Mouse (Mus musculus): ENCODE data around the gene Gp9. TPM values are rescaled to one million over a fixed set of nuclear protein-coding genes. Genes with fewer than 3 reads are reported as not detected.

The Gp9 gene
- total and polyA plus RNA-seq, 2 experiments from 2014 or later, result not detected

- Histone ChIP-seq H3K9ac (replicated peaks; ENCODE audit: low read length, poor library complexity, severe bottlenecking) (0 out of 2 replicates have a peak overlapping the region, but pooled peaks have one; percentile 33), H3K36me3 (ENCODE audit: insufficient read depth, low read length) (no peaks in the 10 kb centered on the region), H3K9me3 (ENCODE audit: low read length) (no peaks in the 10 kb centered on the region), H3K4me3 (ENCODE audit: low read depth, low read length) (peak overlapping the region; percentile 53), H3K4me2 (ENCODE audit: low read depth, low read length, poor library complexity, severe bottlenecking) (peak overlapping the region; percentile 95), H3K4me1 (ENCODE audit: insufficient read depth, low read length) (peaks cover 8% of the 10 kb centered on the region; the same call in 1 of the 2 replicates), H3K27me3 (ENCODE audit: insufficient read depth, low read length) (peaks cover 3% of the 10 kb centered on the region; the same call in 1 of the 2 replicates), H3K27ac (ENCODE audit: low read depth, low read length) (no peak overlapping the region)
- 3% methylated on average over 49 of the region's 53 CpGs for WGBS
- ATAC-seq (ENCODE audit: low FRiP score), result peak; percentile 54
- TF ChIP-seq CTCF (IDR thresholded peaks at IDR 0.05), result no peak
- peak; percentile 56 for DNase-seq (ENCODE audit: low spot score)
These were observed 45.5 kb upstream of the Gp9 start for GRCm38 (mm10) chr6:87732151-87733011.

- peaks cover 8% of the 10 kb centered on the region; the same call in 1 of the 2 replicates for H3K4me1 ChIP-seq (ENCODE audit: insufficient read depth, low read length)
- H3K27me3 ChIP-seq (ENCODE audit: insufficient read depth, low read length), result peaks cover 3% of the 10 kb centered on the region; the same call in 1 of the 2 replicates
- DNase-seq (ENCODE audit: low spot score), result peak; percentile 57
- H3K4me2 ChIP-seq (ENCODE audit: low read depth, low read length, poor library complexity, severe bottlenecking), result peak overlapping the region; percentile 95
- H3K9me3 ChIP-seq (ENCODE audit: low read length), result no peaks in the 10 kb centered on the region
- peak overlapping the region; percentile 53 for H3K4me3 ChIP-seq (ENCODE audit: low read depth, low read length)
- 0 out of 2 replicates have a peak overlapping the region, but pooled peaks have one; percentile 33 for H3K9ac ChIP-seq (replicated peaks; ENCODE audit: low read length, poor library complexity, severe bottlenecking)
- no peak for ATAC-seq (ENCODE audit: low FRiP score)
- 29% methylated on average over 14 of the region's 14 CpGs for WGBS
- no peaks in the 10 kb centered on the region for H3K36me3 ChIP-seq (ENCODE audit: insufficient read depth, low read length)
- no peak overlapping the region for H3K27ac ChIP-seq (ENCODE audit: low read depth, low read length)
- TF ChIP-seq CTCF (IDR thresholded peaks at IDR 0.05), result no peak
These were observed 44.5 kb upstream of the Gp9 start for GRCm38 (mm10) chr6:87733131-87733930.

GRCm38 (mm10) chr6:87734136-87734535 is 43.7 kb upstream of the Gp9 start:
- DNase-seq (ENCODE audit: low spot score), result no peak
- ATAC-seq (ENCODE audit: low FRiP score), result no peak
- no peak overlapping the region for H3K4me3 ChIP-seq (ENCODE audit: low read depth, low read length)
- WGBS, result 67% methylated on average over 5 of the region's 5 CpGs
- H3K9me3 ChIP-seq (ENCODE audit: low read length), result no peaks in the 10 kb centered on the region
- H3K4me2 ChIP-seq (ENCODE audit: low read depth, low read length, poor library complexity, severe bottlenecking), result no peak overlapping the region
- H3K4me1 ChIP-seq (ENCODE audit: insufficient read depth, low read length), result peaks cover 8% of the 10 kb centered on the region; the same call in 1 of the 2 replicates
- no peak overlapping the region for H3K9ac ChIP-seq (replicated peaks; ENCODE audit: low read length, poor library complexity, severe bottlenecking)
- H3K36me3 ChIP-seq (ENCODE audit: insufficient read depth, low read length), result no peaks in the 10 kb centered on the region
- H3K27ac ChIP-seq (ENCODE audit: low read depth, low read length), result no peak overlapping the region
- no peak for TF ChIP-seq CTCF (IDR thresholded peaks at IDR 0.05)
- H3K27me3 ChIP-seq (ENCODE audit: insufficient read depth, low read length), result peaks cover 3% of the 10 kb centered on the region; the same call in 1 of the 2 replicates

GRCm38 (mm10) chr6:87736923-87737322 is 40.9 kb upstream of the Gp9 start:
- Histone ChIP-seq H3K27ac (ENCODE audit: low read depth, low read length) (no peak overlapping the region), H3K4me3 (ENCODE audit: low read depth, low read length) (no peak overlapping the region), H3K9ac (replicated peaks; ENCODE audit: low read length, poor library complexity, severe bottlenecking) (no peak overlapping the region), H3K9me3 (ENCODE audit: low read length) (no peaks in the 10 kb centered on the region), H3K36me3 (ENCODE audit: insufficient read depth, low read length) (no peaks in the 10 kb centered on the region), H3K4me2 (ENCODE audit: low read depth, low read length, poor library complexity, severe bottlenecking) (no peak overlapping the region), H3K27me3 (ENCODE audit: insufficient read depth, low read length) (peaks cover 3% of the 10 kb centered on the region; the same call in 1 of the 2 replicates), H3K4me1 (ENCODE audit: insufficient read depth, low read length) (peaks cover under 1% of the 10 kb centered on the region; the same call in 1 of the 2 replicates)
- no peak for DNase-seq (ENCODE audit: low spot score)
- no peak for ATAC-seq (ENCODE audit: low FRiP score)
- 81% methylated on average over 4 of the region's 4 CpGs for WGBS
- no peak for TF ChIP-seq CTCF (IDR thresholded peaks at IDR 0.05)

GRCm38 (mm10) chr6:87737921-87738626 is 39.8 kb upstream of the Gp9 start:
- 38% methylated on average over 4 of the region's 4 CpGs for WGBS
- Histone ChIP-seq H3K27me3 (ENCODE audit: insufficient read depth, low read length) (peaks cover 3% of the 10 kb centered on the region; the same call in 1 of the 2 replicates), H3K4me1 (ENCODE audit: insufficient read depth, low read length) (no peaks in the 10 kb centered on the region; the same call in 1 of the 2 replicates), H3K27ac (ENCODE audit: low read depth, low read length) (no peak overlapping the region), H3K36me3 (ENCODE audit: insufficient read depth, low read length) (no peaks in the 10 kb centered on the region), H3K9me3 (ENCODE audit: low read length) (no peaks in the 10 kb centered on the region), H3K9ac (replicated peaks; ENCODE audit: low read length, poor library complexity, severe bottlenecking) (no peak overlapping the region), H3K4me2 (ENCODE audit: low read depth, low read length, poor library complexity, severe bottlenecking) (no peak overlapping the region), H3K4me3 (ENCODE audit: low read depth, low read length) (no peak overlapping the region)
- ATAC-seq (ENCODE audit: low FRiP score), result no peak
- DNase-seq (ENCODE audit: low spot score), result no peak
- peak; percentile 8; the same call in 1 of the 2 replicates for TF ChIP-seq CTCF (IDR thresholded peaks at IDR 0.05)

Measured in midbrain, postnatal 0 days (tissue).